Mouse (Mus musculus): ENCODE measurements around the gene Olfr958. TPM values are rescaled to one million over a fixed set of nuclear protein-coding genes. Genes with fewer than 3 reads are reported as not detected.
A peak's percentile ranks its signal among the peaks of the same experiment; 100 is the strongest.

Olfr958 gene
- polyA plus RNA-seq, 1 experiment from 2014 or later, result not detected

GRCm38 (mm10) chr9:39523616-39524285, 30.1 kb downstream of the Olfr958 start:
- Histone ChIP-seq H3K4me2 (ENCODE audit: low read depth) (no peak overlapping the region), H3K9ac (ENCODE audit: low read length) (no peak overlapping the region), H3K4me3 (ENCODE audit: low read depth, low read length) (no peak overlapping the region), H3K4me1 (ENCODE audit: control insufficient read depth, insufficient read depth, low read length) (no peaks in the 10 kb centered on the region), H3K27ac (ENCODE audit: low read depth, low read length) (no peak overlapping the region), H3K27me3 (ENCODE audit: control insufficient read depth, insufficient read depth, low read length) (no peaks in the 10 kb centered on the region), H3K9me3 (ENCODE audit: control insufficient read depth, low read length) (no peaks in the 10 kb centered on the region), H3K36me3 (ENCODE audit: control insufficient read depth, insufficient read depth, low read length) (no peaks in the 10 kb centered on the region)
- 80% methylated on average over 1 of the region's 1 CpGs for WGBS
- DNase-seq (ENCODE audit: low spot score), result no peak
- ATAC-seq (ENCODE audit: insufficient read depth, low FRiP score, low TSS enrichment), result no peak

- no peak overlapping the region for H3K9ac ChIP-seq (ENCODE audit: low read length)
- H3K9me3 ChIP-seq (ENCODE audit: control insufficient read depth, low read length), result no peaks in the 10 kb centered on the region
- no peak overlapping the region for H3K4me3 ChIP-seq (ENCODE audit: low read depth, low read length)
- no peak for ATAC-seq (ENCODE audit: insufficient read depth, low FRiP score, low TSS enrichment)
- H3K4me1 ChIP-seq (ENCODE audit: control insufficient read depth, insufficient read depth, low read length), result no peaks in the 10 kb centered on the region
- no peak overlapping the region for H3K4me2 ChIP-seq (ENCODE audit: low read depth)
- no peak for DNase-seq (ENCODE audit: low spot score)
- H3K27me3 ChIP-seq (ENCODE audit: control insufficient read depth, insufficient read depth, low read length), result no peaks in the 10 kb centered on the region
- no peaks in the 10 kb centered on the region for H3K36me3 ChIP-seq (ENCODE audit: control insufficient read depth, insufficient read depth, low read length)
- no peak overlapping the region for H3K27ac ChIP-seq (ENCODE audit: low read depth, low read length)
Observed at GRCm38 (mm10) chr9:39518595-39518994, 35.3 kb downstream of the Olfr958 start.

DNA sequence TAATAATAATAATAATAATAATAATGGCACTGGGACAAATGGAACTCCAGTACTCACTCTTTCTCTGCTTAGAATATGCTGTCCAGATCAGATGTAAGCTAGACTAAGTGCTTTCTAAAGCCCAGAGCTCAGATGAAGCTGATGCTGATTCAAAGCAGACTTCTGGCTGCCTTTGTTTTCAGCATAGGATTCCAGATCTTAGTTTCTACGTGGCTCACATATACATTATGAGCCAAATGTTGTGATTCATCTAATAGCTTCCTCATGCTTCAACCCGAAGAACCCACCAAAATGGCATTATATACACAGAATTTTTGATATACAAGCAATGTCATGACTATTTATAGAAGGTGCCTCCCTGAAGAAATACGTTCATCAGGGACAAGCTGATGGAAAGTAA, 38.3 kb downstream of the Olfr958 start, which contains the start of gene Olfr957:
Olfr957 (minus strand) TSS at position 279 of the 400 bp plus-strand sequence.
- Histone ChIP-seq H3K9me3 (ENCODE audit: control insufficient read depth, low read length) (no peaks in the 10 kb centered on the region), H3K27ac (ENCODE audit: low read depth, low read length) (no peak within 1 kb of the TSS), H3K4me3 (ENCODE audit: low read depth, low read length) (no peak within 1 kb of the TSS), H3K4me1 (ENCODE audit: control insufficient read depth, insufficient read depth, low read length) (no peaks in the 10 kb centered on the region), H3K27me3 (ENCODE audit: control insufficient read depth, insufficient read depth, low read length) (no peaks in the 10 kb centered on the region), H3K9ac (ENCODE audit: low read length) (no peak within 1 kb of the TSS), H3K36me3 (ENCODE audit: control insufficient read depth, insufficient read depth, low read length) (no peaks in the 10 kb centered on the region), H3K4me2 (ENCODE audit: low read depth) (no peak within 1 kb of the TSS)
- WGBS, result 82% methylated on average over 3 of the region's 3 CpGs
- DNase-seq (ENCODE audit: low spot score), result no peak
- no peak for ATAC-seq (ENCODE audit: insufficient read depth, low FRiP score, low TSS enrichment)

GRCm38 (mm10) chr9:39509412-39509811, 44.4 kb downstream of the Olfr958 start:
- Histone ChIP-seq H3K9ac (ENCODE audit: low read length) (no peak overlapping the region), H3K4me2 (ENCODE audit: low read depth) (no peak overlapping the region), H3K27ac (ENCODE audit: low read depth, low read length) (no peak overlapping the region), H3K4me3 (ENCODE audit: low read depth, low read length) (no peak overlapping the region), H3K27me3 (ENCODE audit: control insufficient read depth, insufficient read depth, low read length) (no peaks in the 10 kb centered on the region), H3K36me3 (ENCODE audit: control insufficient read depth, insufficient read depth, low read length) (no peaks in the 10 kb centered on the region), H3K9me3 (ENCODE audit: control insufficient read depth, low read length) (no peaks in the 10 kb centered on the region), H3K4me1 (ENCODE audit: control insufficient read depth, insufficient read depth, low read length) (no peaks in the 10 kb centered on the region)
- ATAC-seq (ENCODE audit: insufficient read depth, low FRiP score, low TSS enrichment) (no peak), DNase-seq (ENCODE audit: low spot score) (no peak)
- 79% methylated on average over 9 of the region's 9 CpGs for WGBS

DNA sequence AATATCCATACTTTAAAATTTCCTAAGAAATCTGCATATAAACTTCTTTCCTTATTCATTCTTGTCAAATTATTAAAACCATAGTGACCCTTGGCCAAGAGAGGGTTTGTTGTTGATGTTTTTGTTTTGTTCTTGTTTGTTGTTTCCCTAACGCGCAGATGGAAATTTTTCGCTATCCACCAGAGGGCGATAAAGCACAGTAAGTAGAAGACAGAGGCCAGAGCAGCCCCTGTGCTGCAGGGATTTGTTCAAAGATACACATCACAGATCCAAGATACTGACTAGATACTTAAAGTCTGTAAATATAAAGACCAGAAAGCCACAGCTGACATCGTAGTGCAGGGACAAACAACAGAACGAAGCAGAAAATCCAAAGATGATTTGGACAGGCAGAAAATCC, 44.9 kb downstream of the Olfr958 start:
- H3K27me3 ChIP-seq (ENCODE audit: control insufficient read depth, insufficient read depth, low read length), result no peaks in the 10 kb centered on the region
- H3K9ac ChIP-seq (ENCODE audit: low read length), result no peak overlapping the region
- no peaks in the 10 kb centered on the region for H3K4me1 ChIP-seq (ENCODE audit: control insufficient read depth, insufficient read depth, low read length)
- peak; percentile 63 for DNase-seq (ENCODE audit: low spot score)
- ATAC-seq (ENCODE audit: insufficient read depth, low FRiP score, low TSS enrichment), result peak; percentile 67
- H3K27ac ChIP-seq (ENCODE audit: low read depth, low read length), result no peak overlapping the region
- H3K4me2 ChIP-seq (ENCODE audit: low read depth), result no peak overlapping the region
- no peaks in the 10 kb centered on the region for H3K36me3 ChIP-seq (ENCODE audit: control insufficient read depth, insufficient read depth, low read length)
- no peaks in the 10 kb centered on the region for H3K9me3 ChIP-seq (ENCODE audit: control insufficient read depth, low read length)
- 14% methylated on average over 6 of the region's 6 CpGs for WGBS
- H3K4me3 ChIP-seq (ENCODE audit: low read depth, low read length), result no peak overlapping the region

Other genes with a start within 250 kb of the Olfr958 start
- gene Olfr948, start 228.0 kb downstream of the Olfr958 start, polyA plus RNA-seq (2014; fragmentation: Nextera tagmentation; extraction: Ambion mirVana), result not detected in 2 replicates
- not detected in 2 replicates for gene Olfr951, start 166.6 kb downstream of the Olfr958 start, polyA plus RNA-seq (2014; fragmentation: Nextera tagmentation; extraction: Ambion mirVana)
- not detected in 2 replicates for gene Olfr952, start 126.9 kb downstream of the Olfr958 start, polyA plus RNA-seq (2014; fragmentation: Nextera tagmentation; extraction: Ambion mirVana)
- not detected in 2 replicates for gene Olfr954, start 97.4 kb downstream of the Olfr958 start, polyA plus RNA-seq (2014; fragmentation: Nextera tagmentation; extraction: Ambion mirVana)
- not detected in 2 replicates for gene Olfr955, start 82.1 kb downstream of the Olfr958 start, polyA plus RNA-seq (2014; fragmentation: Nextera tagmentation; extraction: Ambion mirVana)
- gene Olfr44, start 60.1 kb downstream of the Olfr958 start, polyA plus RNA-seq (2014; fragmentation: Nextera tagmentation; extraction: Ambion mirVana), result not detected in 2 replicates
- not detected in 2 replicates for gene Olfr957, start 38.2 kb downstream of the Olfr958 start, polyA plus RNA-seq (2014; fragmentation: Nextera tagmentation; extraction: Ambion mirVana)
- not detected in 2 replicates for gene Olfr959, start 21.5 kb upstream of the Olfr958 start, polyA plus RNA-seq (2014; fragmentation: Nextera tagmentation; extraction: Ambion mirVana)
- gene AW551984, start 50.3 kb upstream of the Olfr958 start, polyA plus RNA-seq (2014; fragmentation: Nextera tagmentation; extraction: Ambion mirVana), result 19.5 and 22.8 TPM in 2 replicates
- gene Olfr148, start 56.6 kb upstream of the Olfr958 start, polyA plus RNA-seq (2014; fragmentation: Nextera tagmentation; extraction: Ambion mirVana), result 0.08 TPM in 1 of 2 replicates, not detected in the other
- not detected in 2 replicates for gene Olfr960, start 67.3 kb upstream of the Olfr958 start, polyA plus RNA-seq (2014; fragmentation: Nextera tagmentation; extraction: Ambion mirVana)
- gene Olfr961, start 91.0 kb upstream of the Olfr958 start, polyA plus RNA-seq (2014; fragmentation: Nextera tagmentation; extraction: Ambion mirVana), result not detected in 2 replicates
- not detected in 2 replicates for gene Olfr963, start 113.2 kb upstream of the Olfr958 start, polyA plus RNA-seq (2014; fragmentation: Nextera tagmentation; extraction: Ambion mirVana)
- gene Olfr149, start 153.1 kb upstream of the Olfr958 start, polyA plus RNA-seq (2014; fragmentation: Nextera tagmentation; extraction: Ambion mirVana), result not detected in 2 replicates
- gene Olfr965, start 157.3 kb upstream of the Olfr958 start, polyA plus RNA-seq (2014; fragmentation: Nextera tagmentation; extraction: Ambion mirVana), result not detected in 2 replicates
- not detected in 2 replicates for gene Olfr150, start 176.9 kb upstream of the Olfr958 start, polyA plus RNA-seq (2014; fragmentation: Nextera tagmentation; extraction: Ambion mirVana)
- not detected in 2 replicates for gene Olfr967, start 192.2 kb upstream of the Olfr958 start, polyA plus RNA-seq (2014; fragmentation: Nextera tagmentation; extraction: Ambion mirVana)
- gene Olfr968, start 229.2 kb upstream of the Olfr958 start, polyA plus RNA-seq (2014; fragmentation: Nextera tagmentation; extraction: Ambion mirVana), result not detected in 2 replicates
- gene Olfr969, start 236.9 kb upstream of the Olfr958 start, polyA plus RNA-seq (2014; fragmentation: Nextera tagmentation; extraction: Ambion mirVana), result not detected in 2 replicates